ENCODE assay signal across 25 mouse cellular contexts in genomic region chr12:38436131-38436436, GRCm38 (mm10).
DNase-seq lines count a peak whose midpoint lies in the region; ATAC-seq lines count a peak whose summit lies in the region.
"Had no signal": no experiment of that assay in that cellular context is flagged by ENCODE, and none has a peak within 500 bp of the region (broad histone marks: within the 10 kb centered on the region; RNA-seq: fewer than 3 reads in every experiment).

No protein-coding gene starts in this region.

- no peak overlapping the region for H3K9ac ChIP-seq in forebrain, embryonic 11.5 days (ENCODE audit: low read length)
- no peak overlapping the region for H3K9ac ChIP-seq in neural tube, embryonic 13.5 days
- H3K9ac ChIP-seq in midbrain, embryonic 14.5 days (replicated peaks; ENCODE audit: low read length): no peak overlapping the region
- H3K9ac ChIP-seq: liver, embryonic 15.5 days; lung, embryonic 15.5 days had no signal

- no peak overlapping the region for H3K4me2 ChIP-seq in forebrain, embryonic 11.5 days (ENCODE audit: low read depth, low read length, severe bottlenecking)
- no peak overlapping the region for H3K4me2 ChIP-seq in neural tube, embryonic 13.5 days
- H3K4me2 ChIP-seq in midbrain, embryonic 14.5 days (ENCODE audit: low read length): no peak overlapping the region
- H3K4me2 ChIP-seq: liver, embryonic 15.5 days; lung, embryonic 15.5 days had no signal

- peak; percentile 49; the same call in 1 of the 2 replicates for ATAC-seq in forebrain, embryonic 11.5 days (replicated peaks; ENCODE audit: low FRiP score)
- peak; percentile 56 for ATAC-seq in neural tube, embryonic 13.5 days (ENCODE audit: low read depth)
- ATAC-seq in midbrain, embryonic 14.5 days (ENCODE audit: low FRiP score, low TSS enrichment): peak; percentile 85
- ATAC-seq: activated CD4-positive, CD25-positive, alpha-beta regulatory T cell, adult 4 months had no signal

- no peaks in the 10 kb centered on the region for H3K36me3 ChIP-seq in forebrain, embryonic 11.5 days (ENCODE audit: control insufficient read depth, insufficient read depth, low read length)
- no peaks in the 10 kb centered on the region for H3K36me3 ChIP-seq in forebrain, embryonic 10.5 days (replicated peaks)
- H3K36me3 ChIP-seq in neural tube, embryonic 13.5 days: no peaks in the 10 kb centered on the region
- H3K36me3 ChIP-seq in midbrain, embryonic 14.5 days (ENCODE audit: control insufficient read depth, insufficient read depth, low read length): no peaks in the 10 kb centered on the region
- H3K36me3 ChIP-seq: heart, embryonic 10.5 days; limb, embryonic 10.5 days; liver, embryonic 15.5 days; lung, embryonic 15.5 days had no signal

- intact Hi-C loops in left cerebral cortex, postnatal 14 days (cut with DNase I): no loop called here

- peaks cover 3% of the 10 kb centered on the region; the same call in 1 of the 2 replicates for H3K4me1 ChIP-seq in forebrain, embryonic 11.5 days (replicated peaks; ENCODE audit: control insufficient read depth, insufficient read depth, low read length)
- H3K4me1 ChIP-seq in forebrain, embryonic 10.5 days: peaks cover 11% of the 10 kb centered on the region
- H3K4me1 ChIP-seq in neural tube, embryonic 13.5 days (replicated peaks): peaks cover 10% of the 10 kb centered on the region; the same call in 1 of the 2 replicates
- H3K4me1 ChIP-seq in midbrain, embryonic 14.5 days (ENCODE audit: control insufficient read depth, insufficient read depth, low read length): peaks cover 4% of the 10 kb centered on the region; the same call in 1 of the 2 replicates
- H3K4me1 ChIP-seq: heart, embryonic 10.5 days; limb, embryonic 10.5 days; liver, embryonic 15.5 days; lung, embryonic 15.5 days; megakaryocyte, embryonic 14.5 days had no signal

- H3K9me3 ChIP-seq in forebrain, embryonic 11.5 days (ENCODE audit: control insufficient read depth, low read length): no peaks in the 10 kb centered on the region
- no peaks in the 10 kb centered on the region for H3K9me3 ChIP-seq in forebrain, embryonic 10.5 days
- H3K9me3 ChIP-seq in neural tube, embryonic 13.5 days: no peaks in the 10 kb centered on the region
- H3K9me3 ChIP-seq in midbrain, embryonic 14.5 days (ENCODE audit: control insufficient read depth, low read length): no peaks in the 10 kb centered on the region
- H3K9me3 ChIP-seq: heart, embryonic 10.5 days; limb, embryonic 10.5 days; liver, embryonic 15.5 days; lung, embryonic 15.5 days; megakaryocyte, embryonic 14.5 days had no signal

- 20% methylated on average over 1 of the region's 1 CpGs for WGBS in forebrain, embryonic 11.5 days
- 27% methylated on average over 1 of the region's 1 CpGs for WGBS in forebrain, embryonic 10.5 days
- 20% methylated on average over 1 of the region's 1 CpGs for WGBS in neural tube, embryonic 13.5 days
- 14% methylated on average over 1 of the region's 1 CpGs for WGBS in midbrain, embryonic 14.5 days

- H3K27me3 ChIP-seq in forebrain, embryonic 11.5 days (ENCODE audit: control insufficient read depth, insufficient read depth, low read length): no peaks in the 10 kb centered on the region
- H3K27me3 ChIP-seq in forebrain, embryonic 10.5 days (ENCODE audit: poor library complexity, severe bottlenecking): 0 out of 2 replicates have a peak, but pooled peaks cover 5% of the 10 kb centered on the region
- 0 out of 2 replicates have a peak, but pooled peaks cover 4% of the 10 kb centered on the region for H3K27me3 ChIP-seq in neural tube, embryonic 13.5 days
- no peaks in the 10 kb centered on the region for H3K27me3 ChIP-seq in midbrain, embryonic 14.5 days (ENCODE audit: control insufficient read depth, insufficient read depth, low read length)
- H3K27me3 ChIP-seq: liver, embryonic 15.5 days; lung, embryonic 15.5 days; megakaryocyte, embryonic 14.5 days had no signal

- H3K4me3 ChIP-seq in forebrain, embryonic 11.5 days (ENCODE audit: low read depth, low read length): no peak overlapping the region
- H3K4me3 ChIP-seq in forebrain, embryonic 10.5 days: no peak overlapping the region
- no peak overlapping the region for H3K4me3 ChIP-seq in neural tube, embryonic 13.5 days
- no peak overlapping the region for H3K4me3 ChIP-seq in midbrain, embryonic 14.5 days (replicated peaks; ENCODE audit: low read depth, low read length)
- H3K4me3 ChIP-seq: heart, embryonic 10.5 days; left cerebral cortex, adult 2 months; limb, embryonic 10.5 days; liver, embryonic 15.5 days; lung, embryonic 15.5 days; megakaryocyte, embryonic 14.5 days had no signal

- H3K27ac ChIP-seq in forebrain, embryonic 11.5 days (ENCODE audit: low read depth, low read length): no peak overlapping the region
- H3K27ac ChIP-seq in forebrain, embryonic 10.5 days: no peak overlapping the region
- no peak overlapping the region for H3K27ac ChIP-seq in neural tube, embryonic 13.5 days (replicated peaks)
- no peak overlapping the region for H3K27ac ChIP-seq in midbrain, embryonic 14.5 days (replicated peaks; ENCODE audit: low read depth, low read length)
- H3K27ac ChIP-seq: heart, embryonic 10.5 days; kidney, postnatal 0 days; left cerebral cortex, adult 2 months; limb, embryonic 10.5 days; liver, embryonic 15.5 days; lung, embryonic 15.5 days had no signal

- no peak for DNase-seq in forebrain, embryonic 11.5 days (ENCODE audit: low spot score)
- no peak for DNase-seq in forebrain, embryonic 10.5 days (ENCODE audit: extremely low spot score, low spot score)
- no peak for DNase-seq in neural tube, embryonic 10.5 days (ENCODE audit: extremely low spot score, low spot score)
- peak; percentile 70 for DNase-seq in midbrain, embryonic 14.5 days
- no peak for DNase-seq in adrenal gland, adult (ENCODE audit: inconsistent age in 2 of 2, low spot score in 1 of 2)
- no peak for DNase-seq in left cerebral cortex, postnatal 14 days (ENCODE audit: low spot score in 2 of 2)
- DNase-seq: adrenal gland, postnatal 14 days; cerebellum, adult 2 months; cerebellum, postnatal 36 days; heart, postnatal 4 days; kidney, adult 2 months; liver; lung, postnatal 36 days; right cerebral cortex, adult 18-20 months; thymus, adult 18-20 months; thymus, postnatal 36 days had no signal
